Mouse (Mus musculus) stomach, embryonic 16.5 days (tissue): ENCODE results near the gene Ndufa11. TPM values are rescaled to one million over a fixed set of nuclear protein-coding genes. Genes with fewer than 3 reads are reported as not detected.

Source experiments
- ATAC-seq: fragments of 200-750 bp; cut with Nextera tagmentation; 2 replicates; pipeline ENCODE4 v1.8.0; 2017; ENCODE audit warnings: moderate number of reproducible peaks, moderate TSS enrichment; ENCODE audit not compliant: insufficient read depth, low FRiP score
- H3K27ac ChIP-seq: fragments of 300-500 bp; sonication (generic); 2 replicates; pipeline ENCODE4 v1.5.1; 2014; ENCODE audit warnings: low read length
- H3K27me3 ChIP-seq: fragments of 300-500 bp; sonication (generic); 2 replicates; pipeline ENCODE4 v1.6.1; 2014; ENCODE audit warnings: low read length, control low read depth, mixed read lengths; ENCODE audit not compliant: control insufficient read depth, insufficient read depth
- H3K36me3 ChIP-seq: fragments of 300-500 bp; sonication (generic); 2 replicates; pipeline ENCODE4 v1.6.1; 2014; ENCODE audit warnings: low read length; ENCODE audit not compliant: control insufficient read depth, insufficient read depth
- H3K4me1 ChIP-seq: fragments of 300-500 bp; sonication (generic); 2 replicates; pipeline ENCODE4 v1.6.1; 2014; ENCODE audit warnings: low read length, control low read depth, mixed read lengths; ENCODE audit not compliant: control insufficient read depth, insufficient read depth
- H3K4me2 ChIP-seq: fragments of 300-500 bp; sonication (generic); 2 replicates; pipeline ENCODE4 v1.6.1; 2014; ENCODE audit warnings: low read depth, low read length, mixed read lengths
- H3K4me3 ChIP-seq: fragments of 300-500 bp; sonication (generic); replicated peaks from 2 replicates; pipeline ENCODE4 v1.5.1; 2014; ENCODE audit warnings: mild to moderate bottlenecking, low read length
- H3K9ac ChIP-seq: fragments of 300-500 bp; sonication (generic); 2 replicates; pipeline ENCODE4 v1.6.1; 2014; ENCODE audit warnings: low read length
- H3K9me3 ChIP-seq: fragments of 300-500 bp; sonication (generic); replicated peaks from 2 replicates; pipeline ENCODE4 v1.6.1; 2016; ENCODE audit warnings: low read length, control low read depth; ENCODE audit not compliant: control insufficient read depth
- WGBS: fragments of 180-500 bp; shearing (Covaris S2); extraction: QIAGEN DNeasy Blood & Tissue Kit; methylation state at CpG from one replicate; pipeline ENCODE4 v1.1.7; 2014; 5-methylcytosine and 5-hydroxymethylcytosine counted together
- polyA plus RNA-seq: library from polyadenylated mRNA; unstranded; fragments of >200 nt; fragmentation: Nextera tagmentation; extraction: Ambion mirVana; gene quantifications from 2 replicates; pipeline ENCODE4 v1.2.1, GENCODE M21; 2015

Gene Ndufa11
- 426 and 434 TPM in 2 replicates for polyA plus RNA-seq

- no peaks in the 10 kb centered on the region for H3K27me3 ChIP-seq
- H3K36me3 ChIP-seq: no peaks in the 10 kb centered on the region
- peak within 1 kb of the TSS; percentile 57 for H3K4me2 ChIP-seq
- peak within 1 kb of the TSS; percentile 93 for H3K4me3 ChIP-seq
- H3K4me1 ChIP-seq: peaks cover 23% of the 10 kb centered on the region
- H3K9me3 ChIP-seq: no peaks in the 10 kb centered on the region
- ATAC-seq: peak; percentile 71
- H3K27ac ChIP-seq: peak within 1 kb of the TSS; percentile 88
- WGBS: under 1% methylated on average over 59 of the region's 59 CpGs
- peak within 1 kb of the TSS; percentile 92 for H3K9ac ChIP-seq
Observed at GRCm38 (mm10) chr17:56717363-56718058, at the start of gene Ndufa11, which contains the start of gene Vmac. Gene Ndufa11 (plus strand): TSS chr17:56717767. Gene Vmac (minus strand): TSS chr17:56718022.

- Histone ChIP-seq H3K4me2 (peak overlapping the region; percentile 92), H3K9me3 (no peaks in the 10 kb centered on the region), H3K36me3 (no peaks in the 10 kb centered on the region), H3K4me1 (peaks cover 14% of the 10 kb centered on the region), H3K27ac (no peak overlapping the region), H3K9ac (peak overlapping the region; percentile 68), H3K4me3 (peak overlapping the region; percentile 51), H3K27me3 (no peaks in the 10 kb centered on the region)
- no peak for ATAC-seq
- WGBS: 4% methylated on average over 31 of the region's 31 CpGs
Observed at GRCm38 (mm10) chr17:56668384-56669144, 49.0 kb upstream of the Ndufa11 start.

- WGBS: 79% methylated on average over 8 of the region's 8 CpGs
- H3K27me3 ChIP-seq: no peaks in the 10 kb centered on the region
- no peak for ATAC-seq
- H3K4me2 ChIP-seq: no peak overlapping the region
- no peak overlapping the region for H3K4me3 ChIP-seq
- peaks cover 12% of the 10 kb centered on the region for H3K4me1 ChIP-seq
- H3K9ac ChIP-seq: no peak overlapping the region
- H3K36me3 ChIP-seq: no peaks in the 10 kb centered on the region
- no peaks in the 10 kb centered on the region for H3K9me3 ChIP-seq
- no peak overlapping the region for H3K27ac ChIP-seq
Observed at GRCm38 (mm10) chr17:56669766-56670165, 47.8 kb upstream of the Ndufa11 start.

GRCm38 (mm10) chr17:56672941-56673646, 44.5 kb upstream of the Ndufa11 start, which contains the start of gene Ranbp3:
Gene Ranbp3 (plus strand): TSS chr17:56673294.
- H3K4me1 ChIP-seq: peaks cover 17% of the 10 kb centered on the region
- H3K36me3 ChIP-seq: 0 out of 2 replicates have a peak, but pooled peaks cover 7% of the 10 kb centered on the region
- no peaks in the 10 kb centered on the region for H3K27me3 ChIP-seq
- H3K9ac ChIP-seq: peak within 1 kb of the TSS; percentile 99
- WGBS: under 1% methylated on average over 61 of the region's 66 CpGs
- peak within 1 kb of the TSS; percentile 99 for H3K4me3 ChIP-seq
- ATAC-seq: peak; percentile 96
- H3K27ac ChIP-seq: peak within 1 kb of the TSS; percentile 91
- peak within 1 kb of the TSS; percentile 71 for H3K4me2 ChIP-seq
- H3K9me3 ChIP-seq: no peaks in the 10 kb centered on the region

- peak overlapping the region; percentile 71 for H3K4me2 ChIP-seq
- WGBS: 1% methylated on average over 36 of the region's 37 CpGs
- peaks cover 15% of the 10 kb centered on the region for H3K4me1 ChIP-seq
- peak overlapping the region; percentile 99 for H3K9ac ChIP-seq
- H3K4me3 ChIP-seq: peak overlapping the region; percentile 99
- H3K36me3 ChIP-seq: 0 out of 2 replicates have a peak, but pooled peaks cover 7% of the 10 kb centered on the region
- H3K9me3 ChIP-seq: no peaks in the 10 kb centered on the region
- H3K27me3 ChIP-seq: no peaks in the 10 kb centered on the region
- no peak for ATAC-seq
- H3K27ac ChIP-seq: peak overlapping the region; percentile 85
Observed at GRCm38 (mm10) chr17:56673647-56674416, 43.7 kb upstream of the Ndufa11 start.

GRCm38 (mm10) chr17:56681791-56682190, 35.8 kb upstream of the Ndufa11 start:
- ATAC-seq: no peak
- Histone ChIP-seq H3K27me3 (no peaks in the 10 kb centered on the region), H3K4me2 (no peak overlapping the region), H3K36me3 (peaks cover 7% of the 10 kb centered on the region; the same call in 1 of the 2 replicates), H3K9ac (no peak overlapping the region), H3K9me3 (no peaks in the 10 kb centered on the region), H3K27ac (no peak overlapping the region), H3K4me3 (no peak overlapping the region), H3K4me1 (0 out of 2 replicates have a peak, but pooled peaks cover 9% of the 10 kb centered on the region)
- whole genome bisulfite sequencing: 63% methylated on average over 4 of the region's 4 CpGs

GRCm38 (mm10) chr17:56682880-56683279, 34.7 kb upstream of the Ndufa11 start:
- Histone ChIP-seq H3K4me1 (0 out of 2 replicates have a peak, but pooled peaks cover 9% of the 10 kb centered on the region), H3K9ac (no peak overlapping the region), H3K4me2 (no peak overlapping the region), H3K4me3 (no peak overlapping the region), H3K27me3 (no peaks in the 10 kb centered on the region), H3K9me3 (no peaks in the 10 kb centered on the region), H3K36me3 (peaks cover 4% of the 10 kb centered on the region; the same call in 1 of the 2 replicates), H3K27ac (no peak overlapping the region)
- WGBS: 51% methylated on average over 3 of the region's 3 CpGs
- ATAC-seq: no peak

GRCm38 (mm10) chr17:56683546-56684140, 33.9 kb upstream of the Ndufa11 start:
- Histone ChIP-seq H3K36me3 (peaks cover 12% of the 10 kb centered on the region; the same call in 1 of the 2 replicates), H3K4me2 (no peak overlapping the region), H3K27me3 (no peaks in the 10 kb centered on the region), H3K9ac (no peak overlapping the region), H3K4me1 (0 out of 2 replicates have a peak, but pooled peaks cover 9% of the 10 kb centered on the region), H3K4me3 (no peak overlapping the region), H3K9me3 (no peaks in the 10 kb centered on the region), H3K27ac (no peak overlapping the region)
- 79% methylated on average over 5 of the region's 5 CpGs for WGBS
- no peak for ATAC-seq
